Mouse (Mus musculus): ENCODE data around the gene Top3b. TPM values are rescaled to one million over a fixed set of nuclear protein-coding genes. Genes with fewer than 3 reads are reported as not detected.
A peak's percentile ranks its signal among the peaks of the same experiment; 100 is the strongest.
"Not testable (repeated sequence)": the region's sequence is repeated elsewhere in the genome, so short reads cannot be mapped to it uniquely, and the experiment has no call there.

Top3b gene
- total RNA-seq, 4 experiments from 2014 or later: 23.7 to 31.4 (median 24.6) TPM

- peak; percentile 96 for DNase-seq (ENCODE audit: low spot score)
Observed at GRCm38 (mm10) chr16:16896382-16897055, 26.0 kb downstream of the Top3b start, which contains the start of gene Ppm1f. Gene Ppm1f, plus strand, starts transcription at chr16:16896469.

GRCm38 (mm10) chr16:16897056-16897584, 26.6 kb downstream of the Top3b start:
- DNase-seq (ENCODE audit: low spot score): no peak

GRCm38 (mm10) chr16:16902329-16902728, 31.8 kb downstream of the Top3b start:
- DNase-seq (ENCODE audit: low spot score): no peak

GRCm38 (mm10) chr16:16903188-16903587, 32.7 kb downstream of the Top3b start:
- no peak for DNase-seq (ENCODE audit: low spot score)

- DNase-seq (ENCODE audit: low spot score): peak; percentile 93
Observed at GRCm38 (mm10) chr16:16907799-16908198, 37.3 kb downstream of the Top3b start.

- DNase-seq (ENCODE audit: low spot score): peak; percentile 85
Observed at GRCm38 (mm10) chr16:16911641-16912597, 41.4 kb downstream of the Top3b start.

- no peak for DNase-seq (ENCODE audit: low spot score)
Observed at GRCm38 (mm10) chr16:16913440-16913839, 42.9 kb downstream of the Top3b start.

GRCm38 (mm10) chr16:16918441-16919117, 48.0 kb downstream of the Top3b start:
- DNase-seq (ENCODE audit: low spot score): no peak

GRCm38 (mm10) chr16:16921021-16921435, 50.5 kb downstream of the Top3b start:
- DNase-seq (ENCODE audit: low spot score): no peak

GRCm38 (mm10) chr16:16924481-16924880, 53.9 kb downstream of the Top3b start:
- no peak for DNase-seq (ENCODE audit: low spot score)

- DNase-seq (ENCODE audit: low spot score): no peak
Observed at GRCm38 (mm10) chr16:16926536-16926935, 56.0 kb downstream of the Top3b start.

GRCm38 (mm10) chr16:16928908-16929307, 58.4 kb downstream of the Top3b start:
- DNase-seq (ENCODE audit: low spot score): not testable (repeated sequence)

GRCm38 (mm10) chr16:16930326-16930725, 59.8 kb downstream of the Top3b start:
- no peak for DNase-seq (ENCODE audit: low spot score)

- no peak for DNase-seq (ENCODE audit: low spot score)
Observed at GRCm38 (mm10) chr16:16930810-16931296, 60.3 kb downstream of the Top3b start.

- no peak for DNase-seq (ENCODE audit: low spot score)
Observed at GRCm38 (mm10) chr16:16939543-16939942, 69.0 kb downstream of the Top3b start.

- DNase-seq (ENCODE audit: low spot score): no peak
Observed at GRCm38 (mm10) chr16:16941078-16941477, 70.5 kb downstream of the Top3b start.

Other genes with a start within 250 kb of the Top3b start
- gene Olfr19, start 194.3 kb upstream of the Top3b start, total RNA-seq (2022): not detected
- 1 to 10 TPM in 1 of 4 experiments, under 1 TPM in 2, not detected in 1; 0.19 to 1.0 (median 0.22) TPM for gene Spag6l, start 41.3 kb upstream of the Top3b start, total RNA-seq (2022)
- gene Igll1, start 6.8 kb upstream of the Top3b start, total RNA-seq (2022): not detected
- gene Vpreb1, start 107 bp downstream of the Top3b start, total RNA-seq (2022): not detected
- gene Ppm1f, start 25.7 kb downstream of the Top3b start, total RNA-seq (2022): 10 to 100 TPM; 24.7 to 32.6 (median 29.8) TPM
- 100 to 1,000 TPM; 104 to 111 (median 104) TPM for gene Mapk1, start 112.6 kb downstream of the Top3b start, total RNA-seq (2022)
- 1 to 10 TPM; 1.7 to 3.1 (median 2.1) TPM for gene Ypel1, start 199.0 kb downstream of the Top3b start, total RNA-seq (2022)
- gene Ppil2, start 240.5 kb downstream of the Top3b start, total RNA-seq (2022): 10 to 100 TPM; 36.2 to 39.6 (median 38.1) TPM